Mouse (Mus musculus): ENCODE data around the gene Alppl2.

Alppl2 gene

DNA sequence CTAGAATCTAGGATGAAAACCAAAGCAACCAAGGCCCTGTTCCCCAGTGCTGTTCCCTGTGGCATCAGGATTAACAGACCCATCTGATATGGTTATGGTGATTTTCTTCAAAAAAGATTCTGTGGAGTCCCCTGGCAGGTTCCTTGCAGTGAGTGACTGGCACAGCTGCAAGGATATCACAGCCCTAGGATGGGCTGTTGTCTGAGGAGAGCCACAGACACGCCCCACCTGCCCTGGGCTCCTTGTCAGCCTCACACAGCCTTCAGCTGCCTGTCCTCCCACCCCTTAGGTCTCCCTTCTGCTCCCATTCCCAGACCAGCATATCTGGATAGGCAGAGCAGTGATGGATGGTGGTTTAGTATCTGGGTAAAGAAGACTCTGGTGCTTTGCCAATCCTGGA lies 39.0 kb downstream of the Alppl2 start:
- no peak for DNase-seq (ENCODE audit: low spot score)

DNA sequence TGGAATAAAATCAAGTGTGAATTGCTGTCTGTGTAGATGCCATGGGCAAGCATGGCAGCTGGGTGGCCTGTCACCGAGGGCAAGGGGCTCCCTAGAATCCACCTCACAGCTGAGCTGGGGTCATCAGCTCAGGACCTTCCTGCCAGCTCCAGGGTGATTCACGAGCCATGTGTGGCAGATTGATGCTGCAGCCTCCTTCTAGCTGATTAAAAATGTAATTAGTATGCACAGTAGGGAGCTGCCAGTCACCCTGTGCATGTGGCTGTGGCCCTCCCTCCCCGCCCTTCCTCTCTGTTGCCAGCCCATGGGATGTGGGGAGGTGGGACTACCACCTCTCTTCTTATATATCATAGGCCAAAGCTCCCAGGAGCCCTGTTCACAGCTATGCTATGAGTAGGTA lies 39.7 kb downstream of the Alppl2 start:
- DNase-seq (ENCODE audit: low spot score) = no peak

DNA sequence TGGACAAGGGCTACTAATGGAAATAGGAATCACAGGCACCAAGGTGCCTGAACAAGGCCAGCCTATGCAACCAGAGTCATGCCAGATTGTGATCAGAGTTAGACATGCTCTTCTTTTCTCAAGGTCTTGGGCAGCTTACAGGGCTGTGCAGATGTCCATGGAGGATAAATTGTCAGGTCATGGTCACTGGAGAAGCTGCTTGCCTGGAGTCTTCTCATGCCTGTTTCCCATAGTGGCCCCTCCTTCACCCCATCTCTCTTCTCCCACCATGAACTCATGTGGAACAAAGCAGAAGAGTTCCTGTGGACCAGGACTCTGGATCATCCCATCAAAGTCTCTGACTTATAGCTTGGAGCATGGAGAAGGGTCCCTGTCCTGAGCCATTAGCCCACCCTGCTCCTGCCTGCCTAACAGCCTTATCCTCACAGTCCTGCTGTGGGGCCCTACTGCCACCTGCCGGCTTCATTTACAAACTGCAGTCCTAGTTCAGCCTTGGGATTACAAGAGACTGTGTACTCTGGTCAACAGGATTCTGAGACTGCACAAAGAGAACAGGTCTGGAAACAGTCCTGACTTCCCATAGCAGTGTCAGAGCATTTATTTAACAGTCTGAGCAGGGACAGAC lies 47.8 kb downstream of the Alppl2 start:
- DNase-seq (ENCODE audit: low spot score) = peak; percentile 88

DNA sequence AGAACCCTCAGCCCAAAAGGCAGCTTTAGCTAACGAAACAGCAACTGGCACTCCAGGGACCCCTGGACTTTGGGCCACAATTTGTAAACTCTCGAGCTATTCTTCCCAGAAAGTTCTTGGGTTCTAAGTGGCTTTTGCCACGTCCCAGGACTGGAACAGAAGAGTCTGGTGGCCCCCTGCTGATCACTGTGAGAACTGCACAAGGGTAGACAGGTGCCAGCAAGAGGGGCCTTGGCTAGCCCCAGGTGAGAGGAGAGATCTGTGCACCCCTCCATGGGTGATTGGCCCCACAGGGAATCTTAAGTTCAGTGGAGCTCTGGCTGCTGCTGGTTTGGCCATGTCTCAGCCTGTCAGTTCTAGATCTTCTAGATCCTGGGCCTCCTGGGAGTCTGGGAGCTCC lies 48.6 kb downstream of the Alppl2 start:
- peak; percentile 83 for DNase-seq (ENCODE audit: low spot score)

DNA sequence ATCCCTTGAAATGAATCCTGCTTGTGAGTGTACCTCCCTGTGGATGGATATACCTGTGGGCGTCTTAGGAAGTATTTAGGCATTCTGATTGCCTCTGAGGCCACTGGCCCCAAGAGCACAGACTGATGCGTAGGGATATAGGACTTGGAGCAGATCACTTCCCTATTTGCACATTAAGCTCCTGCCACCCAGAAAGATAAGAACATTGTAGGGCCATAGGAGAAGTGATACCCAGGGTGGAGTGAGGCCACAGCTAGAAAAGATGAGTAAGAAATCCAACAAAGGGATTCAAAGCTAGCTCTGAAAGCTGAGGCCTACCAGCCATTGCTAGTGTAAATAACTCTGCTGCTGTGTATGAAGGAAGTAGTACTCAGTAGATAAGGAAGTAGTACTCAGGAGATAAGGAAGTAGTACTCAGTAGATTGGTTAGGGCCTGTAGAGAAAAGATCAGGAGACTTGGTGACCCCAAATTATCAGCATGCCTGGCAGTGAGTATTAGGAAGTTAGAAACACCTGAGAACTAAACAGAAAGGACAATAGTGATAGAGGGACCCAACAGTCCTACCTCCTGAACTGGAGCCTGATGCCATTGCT lies 51.2 kb downstream of the Alppl2 start:
- no peak for DNase-seq (ENCODE audit: low spot score)

Data from embryo, embryonic 10.5 days (tissue).